Mouse (Mus musculus): ENCODE measurements around the gene Cemip2.

The Cemip2 gene

GRCm38 (mm10) chr19:21814433-21815020 lies 36.4 kb downstream of the Cemip2 start:
- DNase-seq (ENCODE audit: low read depth, low spot score) = no peak

GRCm38 (mm10) chr19:21816260-21816659 lies 38.1 kb downstream of the Cemip2 start:
- DNase-seq (ENCODE audit: low read depth, low spot score) = no peak

GRCm38 (mm10) chr19:21818021-21818725 lies 40.0 kb downstream of the Cemip2 start:
- DNase-seq (ENCODE audit: low read depth, low spot score) = no peak

- peak; percentile 53 for DNase-seq (ENCODE audit: low read depth, low spot score)
Measured at GRCm38 (mm10) chr19:21819585-21819984, 41.4 kb downstream of the Cemip2 start.

- peak; percentile 16 for DNase-seq (ENCODE audit: low read depth, low spot score)
Measured at GRCm38 (mm10) chr19:21820126-21820525, 42.0 kb downstream of the Cemip2 start.

- DNase-seq (ENCODE audit: low read depth, low spot score) = peak; percentile 10
Measured at GRCm38 (mm10) chr19:21821877-21822276, 43.7 kb downstream of the Cemip2 start.

GRCm38 (mm10) chr19:21824146-21824545 lies 46.0 kb downstream of the Cemip2 start:
- no peak for DNase-seq (ENCODE audit: low read depth, low spot score)

- DNase-seq (ENCODE audit: low read depth, low spot score) = peak; percentile 10
Measured at GRCm38 (mm10) chr19:21825128-21825885, 47.2 kb downstream of the Cemip2 start.

GRCm38 (mm10) chr19:21833416-21833992 lies 55.4 kb downstream of the Cemip2 start:
- DNase-seq (ENCODE audit: low read depth, low spot score) = no peak

GRCm38 (mm10) chr19:21834952-21835351 lies 56.8 kb downstream of the Cemip2 start:
- no peak for DNase-seq (ENCODE audit: low read depth, low spot score)

- no peak for DNase-seq (ENCODE audit: low read depth, low spot score)
Measured at GRCm38 (mm10) chr19:21850721-21851120, 72.6 kb downstream of the Cemip2 start.

GRCm38 (mm10) chr19:21854526-21855228 lies 76.5 kb downstream of the Cemip2 start:
- no peak for DNase-seq (ENCODE audit: low read depth, low spot score)

- no peak for DNase-seq (ENCODE audit: low read depth, low spot score)
Measured at GRCm38 (mm10) chr19:21855421-21856128, 77.4 kb downstream of the Cemip2 start.

GRCm38 (mm10) chr19:21858846-21859521 lies 80.8 kb downstream of the Cemip2 start:
- DNase-seq (ENCODE audit: low read depth, low spot score) = no peak

GRCm38 (mm10) chr19:21860132-21860531 lies 82.0 kb downstream of the Cemip2 start:
- DNase-seq (ENCODE audit: low read depth, low spot score) = no peak

- no peak for DNase-seq (ENCODE audit: low read depth, low spot score)
Measured at GRCm38 (mm10) chr19:21860894-21861293, 82.8 kb downstream of the Cemip2 start.

GRCm38 (mm10) chr19:21862289-21862990 lies 84.3 kb downstream of the Cemip2 start:
- no peak for DNase-seq (ENCODE audit: low read depth, low spot score)

GRCm38 (mm10) chr19:21862991-21863931 lies 85.1 kb downstream of the Cemip2 start:
- peak; percentile 66 for DNase-seq (ENCODE audit: low read depth, low spot score)

All from brain, adult 2 months (tissue).